In the genomic region with DNA sequence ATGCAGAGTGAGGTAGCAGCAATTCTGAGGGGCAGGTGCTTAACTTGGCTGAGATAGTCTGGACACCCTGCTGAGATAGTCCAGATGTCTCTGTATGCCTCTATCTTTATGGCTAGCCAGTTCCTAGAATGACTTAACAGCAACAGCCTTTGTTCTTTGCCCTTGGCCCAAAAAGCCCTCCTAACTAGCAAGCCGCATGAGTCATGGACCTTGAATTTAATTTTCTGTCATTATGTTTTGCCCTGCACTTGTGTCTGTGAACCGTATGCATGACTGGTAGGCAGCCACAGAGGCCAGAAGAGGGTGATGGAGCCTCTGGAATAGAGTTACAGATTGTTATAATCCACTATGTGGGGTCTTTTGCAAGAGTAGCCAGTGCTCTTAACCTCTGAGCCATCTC, we compare ENCODE assay signal across 36 mouse cellular contexts. TPM values are rescaled to one million over a fixed set of nuclear protein-coding genes. Genes with fewer than 3 reads are reported as not detected.
"Had no signal": no experiment of that assay in that cellular context is flagged by ENCODE, and none has a peak within 500 bp of the region (broad histone marks: within the 10 kb centered on the region; RNA-seq: fewer than 3 reads in every experiment).

No protein-coding gene starts in this region.

RNA-seq across cellular contexts. Expression of a gene that starts 17.7 kb away (rescaled TPM):
- total RNA-seq: heart, postnatal 10 days; heart, postnatal 14 days; heart, postnatal 25 days; heart, postnatal 36 days; heart, postnatal 4 days; hematopoietic stem cell, adult 5-6 weeks; hindbrain, postnatal 0 days; layer of hippocampus, adult 18-20 months; layer of hippocampus, adult 2 months; layer of hippocampus, adult 8-10 months; layer of hippocampus, postnatal 10 days; layer of hippocampus, postnatal 14 days; layer of hippocampus, postnatal 25 days; layer of hippocampus, postnatal 36 days; left cerebral cortex, adult 18-20 months; left cerebral cortex, adult 2 months; left cerebral cortex, adult 8-10 months had no signal
- polyA plus RNA-seq: heart, embryonic 14.5 days; heart, embryonic 15.5 days; heart, embryonic 16.5 days; heart, postnatal 0 days; hindbrain, embryonic 10.5 days; hindbrain, embryonic 12.5 days; hindbrain, embryonic 13.5 days; hindbrain, embryonic 14.5 days; hindbrain, embryonic 15.5 days; hindbrain, embryonic 16.5 days; hindbrain, postnatal 0 days; inflammation-experienced regulatory T-cells, adult 6 months; intestine, embryonic 14.5 days; intestine, embryonic 15.5 days; intestine, embryonic 16.5 days; kidney, embryonic 14.5 days; kidney, embryonic 15.5 days; kidney, embryonic 16.5 days; kidney, postnatal 0 days; large intestine, adult 2 months had no signal
